Mouse (Mus musculus) neural tube, embryonic 11.5 days (tissue): Measurements from ENCODE around the gene Hemgn. TPM values are rescaled to one million over a fixed set of nuclear protein-coding genes. Genes with fewer than 3 reads are reported as not detected.

Experiments
- ATAC-seq: fragments of 200-750 bp; cut with Nextera tagmentation; 2 replicates; pipeline ENCODE4 v1.8.0; 2017; ENCODE audit warnings: moderate number of reproducible peaks, mild to moderate bottlenecking, moderate TSS enrichment, moderate library complexity; ENCODE audit not compliant: insufficient read depth, low FRiP score, low TSS enrichment
- DNase-seq: peaks from one replicate; pipeline ENCODE4 v3.0.0-alpha.2; 2015; ENCODE audit warnings: low spot score
- H3K27ac ChIP-seq: fragments of 300-500 bp; sonication (generic); 2 replicates; pipeline ENCODE4 v1.5.1; 2014; ENCODE audit warnings: low read depth, mild to moderate bottlenecking, low read length
- H3K27me3 ChIP-seq: fragments of 300-500 bp; sonication (generic); 2 replicates; pipeline ENCODE4 v1.6.1; 2014; ENCODE audit warnings: mild to moderate bottlenecking, low read length, mixed read lengths; ENCODE audit not compliant: control insufficient read depth, insufficient read depth
- H3K36me3 ChIP-seq: fragments of 300-500 bp; sonication (generic); 2 replicates; pipeline ENCODE4 v1.6.1; 2014; ENCODE audit warnings: mild to moderate bottlenecking, low read length, moderate library complexity, mixed read lengths; ENCODE audit not compliant: control insufficient read depth, insufficient read depth
- H3K4me1 ChIP-seq: fragments of 300-500 bp; sonication (generic); 2 replicates; pipeline ENCODE4 v1.6.1; 2014; ENCODE audit warnings: low read length, mixed read lengths; ENCODE audit not compliant: control insufficient read depth, insufficient read depth
- H3K4me2 ChIP-seq: fragments of 300-500 bp; sonication (generic); 2 replicates; pipeline ENCODE4 v1.6.1; 2014; ENCODE audit warnings: low read depth, mild to moderate bottlenecking, moderate library complexity
- H3K4me3 ChIP-seq: fragments of 300-500 bp; sonication (generic); 2 replicates; pipeline ENCODE4 v1.5.1; 2014; ENCODE audit warnings: low read depth, low read length
- H3K9ac ChIP-seq: fragments of 300-500 bp; sonication (generic); 2 replicates; pipeline ENCODE4 v1.6.1; 2014; ENCODE audit warnings: mild to moderate bottlenecking, low read length
- H3K9me3 ChIP-seq: fragments of 300-500 bp; sonication (generic); 2 replicates; pipeline ENCODE4 v1.6.1; 2016; ENCODE audit warnings: low read length; ENCODE audit not compliant: control insufficient read depth
- WGBS: fragments of 180-500 bp; shearing (Covaris S2); extraction: QIAGEN DNeasy Blood & Tissue Kit; methylation state at CpG from one replicate; pipeline ENCODE4 v1.1.7; 2014; 5-methylcytosine and 5-hydroxymethylcytosine counted together
- polyA plus RNA-seq: library from polyadenylated mRNA; unstranded; fragments of >200 nt; fragmentation: Nextera tagmentation; extraction: Ambion mirVana; gene quantifications from 2 replicates; pipeline ENCODE4 v1.2.1, GENCODE M21; 2014

Hemgn gene
- polyA plus RNA-seq, 1 experiment from 2014 or later, result 15.9 TPM

GRCm38 (mm10) chr4:46428903-46429499 lies 15.7 kb upstream of the Hemgn start:
- Histone ChIP-seq H3K36me3 (no peaks in the 10 kb centered on the region), H3K9me3 (no peaks in the 10 kb centered on the region), H3K4me3 (no peak overlapping the region), H3K4me1 (no peaks in the 10 kb centered on the region), H3K9ac (no peak overlapping the region), H3K27ac (no peak overlapping the region), H3K27me3 (no peaks in the 10 kb centered on the region), H3K4me2 (no peak overlapping the region)
- ATAC-seq (no peak), DNase-seq (no peak)
- 64% methylated on average over 10 of the region's 10 CpGs for WGBS

GRCm38 (mm10) chr4:46422625-46423024 lies 9.3 kb upstream of the Hemgn start:
- Histone ChIP-seq H3K36me3 (no peaks in the 10 kb centered on the region), H3K4me2 (no peak overlapping the region), H3K27ac (no peak overlapping the region), H3K9ac (no peak overlapping the region), H3K4me3 (no peak overlapping the region), H3K27me3 (no peaks in the 10 kb centered on the region), H3K9me3 (no peaks in the 10 kb centered on the region), H3K4me1 (no peaks in the 10 kb centered on the region)
- 69% methylated on average over 8 of the region's 8 CpGs for WGBS
- ATAC-seq, result no peak
- DNase-seq, result no peak

GRCm38 (mm10) chr4:46418851-46419250 lies 5.5 kb upstream of the Hemgn start:
- Histone ChIP-seq H3K27ac (no peak overlapping the region), H3K4me3 (no peak overlapping the region), H3K9ac (no peak overlapping the region), H3K4me2 (no peak overlapping the region), H3K4me1 (no peaks in the 10 kb centered on the region), H3K9me3 (no peaks in the 10 kb centered on the region), H3K36me3 (no peaks in the 10 kb centered on the region), H3K27me3 (no peaks in the 10 kb centered on the region)
- ATAC-seq, result no peak
- WGBS, result 82% methylated on average over 9 of the region's 9 CpGs
- no peak for DNase-seq

DNA sequence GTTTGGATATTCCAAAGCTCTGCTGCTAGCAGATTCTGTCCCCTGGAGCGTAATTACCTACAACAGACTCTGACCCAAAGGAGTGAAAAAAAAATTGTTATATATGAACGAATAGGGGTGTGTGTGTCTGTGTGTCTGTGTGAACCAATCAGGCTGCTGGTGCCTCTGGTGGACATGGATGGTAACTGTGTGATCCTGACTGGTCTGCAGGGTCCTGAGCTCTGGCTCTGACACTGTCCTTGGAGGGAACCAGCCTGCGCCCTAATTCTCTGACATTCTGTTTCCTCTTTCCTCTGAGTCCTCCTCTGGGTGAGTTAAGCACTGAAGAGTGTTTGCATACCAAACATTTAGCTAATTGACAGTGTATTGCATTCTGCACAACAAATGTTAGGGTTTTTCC lies 4.2 kb upstream of the Hemgn start:
- H3K36me3 ChIP-seq, result no peaks in the 10 kb centered on the region
- H3K4me3 ChIP-seq, result no peak overlapping the region
- no peaks in the 10 kb centered on the region for H3K27me3 ChIP-seq
- H3K4me1 ChIP-seq, result no peaks in the 10 kb centered on the region
- no peak overlapping the region for H3K4me2 ChIP-seq
- 68% methylated on average over 3 of the region's 3 CpGs for WGBS
- H3K27ac ChIP-seq, result no peak overlapping the region
- no peak for DNase-seq
- no peak overlapping the region for H3K9ac ChIP-seq
- ATAC-seq, result no peak
- no peaks in the 10 kb centered on the region for H3K9me3 ChIP-seq

DNA sequence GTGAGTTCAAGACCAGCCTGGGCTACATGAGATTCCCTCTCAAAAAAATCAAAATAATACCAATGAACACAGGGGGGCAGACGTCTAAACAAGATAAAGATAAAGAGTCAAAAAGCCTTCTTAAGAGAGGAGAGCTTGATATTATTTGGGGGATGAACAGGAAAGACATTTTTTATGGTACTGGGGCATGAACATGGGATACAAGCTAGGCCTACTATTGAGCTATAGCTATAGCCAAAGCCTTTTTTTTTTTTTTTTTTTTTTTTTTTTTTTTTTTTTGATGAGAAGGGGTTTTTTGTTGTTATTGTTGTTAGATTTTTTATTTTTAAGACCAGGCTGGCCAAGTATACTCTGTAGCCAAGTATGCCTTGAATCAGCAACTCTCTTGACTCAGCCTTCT lies 1.2 kb downstream of the Hemgn start:
- 67% methylated on average over 1 of the region's 1 CpGs for WGBS
- DNase-seq, result no peak
- Histone ChIP-seq H3K9me3 (no peaks in the 10 kb centered on the region), H3K4me3 (no peak overlapping the region), H3K27ac (no peak overlapping the region), H3K36me3 (no peaks in the 10 kb centered on the region), H3K4me2 (no peak overlapping the region), H3K9ac (no peak overlapping the region), H3K27me3 (no peaks in the 10 kb centered on the region), H3K4me1 (no peaks in the 10 kb centered on the region)
- no peak for ATAC-seq

GRCm38 (mm10) chr4:46411489-46411888 lies 1.8 kb downstream of the Hemgn start:
- Histone ChIP-seq H3K4me2 (no peak overlapping the region), H3K4me1 (no peaks in the 10 kb centered on the region), H3K27ac (no peak overlapping the region), H3K27me3 (no peaks in the 10 kb centered on the region), H3K36me3 (no peaks in the 10 kb centered on the region), H3K4me3 (no peak overlapping the region), H3K9ac (no peak overlapping the region), H3K9me3 (no peaks in the 10 kb centered on the region)
- DNase-seq, result no peak
- no peak for ATAC-seq
- WGBS, result 84% methylated on average over 6 of the region's 6 CpGs

DNA sequence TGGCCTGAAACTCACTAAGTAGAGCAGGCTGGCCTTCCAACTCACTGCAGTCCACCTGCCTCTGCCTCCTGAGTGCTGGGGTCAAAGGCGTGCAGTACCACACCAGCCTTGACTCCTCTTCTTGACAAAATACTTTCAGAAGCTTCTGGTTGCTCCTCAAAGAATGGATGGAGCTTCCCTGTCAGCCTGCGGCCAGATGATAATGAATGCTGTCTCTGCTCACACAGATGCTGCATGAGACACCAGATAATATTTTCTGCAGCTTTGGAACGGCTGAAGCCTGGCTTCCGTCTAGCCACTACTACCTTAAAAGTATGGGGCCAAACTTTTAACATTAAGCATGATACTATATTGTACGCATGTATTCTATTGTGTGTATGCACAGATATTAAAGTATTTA lies 2.6 kb downstream of the Hemgn start:
- Histone ChIP-seq H3K4me2 (no peak overlapping the region), H3K36me3 (no peaks in the 10 kb centered on the region), H3K27me3 (no peaks in the 10 kb centered on the region), H3K27ac (no peak overlapping the region), H3K9me3 (no peaks in the 10 kb centered on the region), H3K4me1 (no peaks in the 10 kb centered on the region), H3K4me3 (no peak overlapping the region), H3K9ac (no peak overlapping the region)
- DNase-seq (no peak), ATAC-seq (no peak)
- 93% methylated on average over 5 of the region's 5 CpGs for WGBS

DNA sequence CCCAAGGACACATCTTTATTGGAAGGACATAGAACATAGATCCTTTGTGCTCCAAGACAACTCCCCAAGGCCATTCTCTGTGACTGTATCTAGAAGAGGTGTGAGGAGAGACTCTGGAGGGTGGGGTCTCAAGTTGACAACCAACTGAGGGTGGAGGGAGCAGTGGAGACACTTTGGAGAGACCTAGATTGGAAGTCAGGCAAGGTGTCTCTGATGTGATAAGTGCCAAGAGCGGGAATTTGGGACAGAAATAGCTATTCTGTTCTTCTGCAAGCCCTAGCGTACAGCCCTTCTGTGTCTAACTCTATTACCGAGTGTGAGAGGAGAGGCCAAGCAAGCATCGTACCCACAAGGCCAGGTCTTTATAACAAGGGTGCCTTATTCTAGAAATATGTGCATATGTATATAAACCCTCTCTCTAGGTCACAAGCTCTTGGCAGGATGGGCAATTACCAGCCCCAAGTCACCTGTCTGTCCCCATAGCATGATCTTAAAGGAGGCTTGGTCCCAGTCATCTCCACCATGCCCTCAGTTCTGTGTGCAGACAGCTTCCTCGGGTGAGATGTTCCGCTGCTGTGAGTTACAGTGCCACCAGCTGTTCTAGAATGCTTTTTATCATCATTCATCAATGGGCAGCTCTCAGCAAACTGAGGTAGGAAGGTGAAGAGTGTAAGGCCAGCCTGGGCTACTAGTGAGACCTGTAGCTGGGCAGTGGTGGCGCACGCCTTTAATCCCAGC lies 6.2 kb downstream of the Hemgn start:
- no peaks in the 10 kb centered on the region for H3K4me1 ChIP-seq

More for the DNA sequence above, 6.2 kb downstream of the Hemgn start:
- H3K4me2 ChIP-seq, result no peak overlapping the region
- H3K4me3 ChIP-seq, result no peak overlapping the region
- H3K9me3 ChIP-seq, result no peaks in the 10 kb centered on the region
- H3K9ac ChIP-seq, result no peak overlapping the region
- no peaks in the 10 kb centered on the region for H3K27me3 ChIP-seq
- ATAC-seq (no peak), DNase-seq (no peak)
- no peaks in the 10 kb centered on the region for H3K36me3 ChIP-seq
- no peak overlapping the region for H3K27ac ChIP-seq
- 89% methylated on average over 8 of the region's 8 CpGs for whole genome bisulfite sequencing
